Mouse (Mus musculus) erythroblast, adult 5-6 weeks (primary cell): ENCODE data around the gene Ccr2. TPM values are rescaled to one million over a fixed set of nuclear protein-coding genes. Genes with fewer than 3 reads are reported as not detected.
"Not testable (repeated sequence)": the region's sequence is repeated elsewhere in the genome, so short reads cannot be mapped to it uniquely, and the experiment has no call there.

Source experiments
- ATAC-seq: replicated peaks from 2 replicates; pipeline ENCODE4 v1.8.0; 2016; ENCODE audit warnings: moderate number of reproducible peaks, mild to moderate bottlenecking, moderate TSS enrichment, inconsistent platforms; ENCODE audit not compliant: poor library complexity, low FRiP score, severe bottlenecking
- total RNA-seq, 2 experiments: library from RNA; stranded (forward) in 1 of 2; stranded (reverse) in 1 of 2; fragments of 150-400 nt in 1 of 2; fragments of 200-764, 138-1000 nt in 1 of 2; gene quantifications; 2 replicates each; pipeline versions ENCODE4 v1.2.3 to v1.2.4; 2015 to 2017; ENCODE audit warnings: low replicate concordance in 2 of 2

The Ccr2 gene
- total RNA-seq (2015; ENCODE audit: low replicate concordance): 71.1 and 79.2 TPM in 2 replicates
- 65.7 and 81.8 TPM in 2 replicates for total RNA-seq (2017; ENCODE audit: low replicate concordance)

DNA sequence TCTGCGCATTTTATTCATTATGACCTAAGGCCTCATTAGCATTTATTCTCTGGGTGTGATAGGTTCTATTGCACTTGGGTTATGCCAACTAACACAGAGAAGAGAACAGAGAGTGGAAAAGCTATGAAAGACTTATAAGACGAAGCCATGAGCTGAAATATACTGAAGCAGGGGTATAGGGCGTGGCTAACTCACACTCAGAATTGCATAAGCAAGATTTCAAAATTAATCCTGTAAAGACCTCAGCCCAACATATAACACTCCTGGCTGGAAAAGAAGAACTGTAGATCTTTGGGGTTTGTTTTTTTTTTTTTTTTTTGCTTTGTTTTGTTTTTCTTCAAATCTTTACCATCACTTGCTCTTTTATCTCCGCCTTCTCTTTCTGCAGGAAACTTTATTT is at the start of gene Ccr2:
TSS of gene Ccr2 (plus strand) at position 228 of the 400 bp plus-strand sequence.
- no peak for ATAC-seq

DNA sequence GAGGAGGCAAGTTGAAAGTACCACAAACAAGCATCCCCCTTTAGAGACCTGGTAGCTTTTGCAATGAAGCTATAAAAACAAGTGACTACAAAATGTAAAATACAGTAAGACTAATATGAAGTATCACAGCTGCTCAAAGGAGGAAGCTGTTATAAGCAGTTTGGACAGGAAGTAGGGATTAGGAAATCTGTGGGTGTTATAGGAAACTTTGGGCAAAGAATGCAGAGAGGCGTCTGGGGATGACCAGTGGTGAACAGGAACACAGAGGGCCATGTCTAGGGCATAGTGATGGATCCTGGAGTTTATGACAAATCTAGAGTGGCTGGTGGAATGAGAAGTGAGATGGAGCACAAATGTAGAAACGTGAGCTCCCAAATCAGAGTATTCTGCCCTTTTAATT is 48.2 kb upstream of the Ccr2 start:
- ATAC-seq: no peak

DNA sequence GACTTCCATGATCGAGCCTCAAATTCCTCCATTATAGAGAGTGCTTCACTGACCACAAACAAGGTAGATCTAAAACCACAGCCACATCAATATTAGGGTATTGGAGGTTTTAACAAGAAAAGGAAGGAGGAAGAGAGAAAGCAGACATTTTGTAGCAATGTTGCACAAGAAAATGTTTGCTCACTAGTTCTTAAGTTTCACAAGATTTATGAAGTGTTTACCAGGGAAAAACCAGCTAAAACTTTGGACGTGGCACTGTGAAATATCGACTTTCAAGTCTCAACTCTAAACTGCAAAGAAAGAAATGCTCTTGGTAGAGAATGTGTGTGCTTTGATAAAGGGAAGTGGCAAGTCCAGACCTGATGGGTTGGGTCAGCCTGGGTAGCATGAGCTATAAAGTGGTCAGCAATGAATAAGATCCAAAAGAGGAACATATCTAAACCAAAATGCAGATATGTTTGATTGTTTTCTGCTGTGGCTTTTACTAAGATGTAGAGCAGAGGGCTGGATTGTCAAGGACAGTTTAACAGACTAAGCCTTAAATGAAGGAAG is 45.5 kb upstream of the Ccr2 start:
- no peak for ATAC-seq

DNA sequence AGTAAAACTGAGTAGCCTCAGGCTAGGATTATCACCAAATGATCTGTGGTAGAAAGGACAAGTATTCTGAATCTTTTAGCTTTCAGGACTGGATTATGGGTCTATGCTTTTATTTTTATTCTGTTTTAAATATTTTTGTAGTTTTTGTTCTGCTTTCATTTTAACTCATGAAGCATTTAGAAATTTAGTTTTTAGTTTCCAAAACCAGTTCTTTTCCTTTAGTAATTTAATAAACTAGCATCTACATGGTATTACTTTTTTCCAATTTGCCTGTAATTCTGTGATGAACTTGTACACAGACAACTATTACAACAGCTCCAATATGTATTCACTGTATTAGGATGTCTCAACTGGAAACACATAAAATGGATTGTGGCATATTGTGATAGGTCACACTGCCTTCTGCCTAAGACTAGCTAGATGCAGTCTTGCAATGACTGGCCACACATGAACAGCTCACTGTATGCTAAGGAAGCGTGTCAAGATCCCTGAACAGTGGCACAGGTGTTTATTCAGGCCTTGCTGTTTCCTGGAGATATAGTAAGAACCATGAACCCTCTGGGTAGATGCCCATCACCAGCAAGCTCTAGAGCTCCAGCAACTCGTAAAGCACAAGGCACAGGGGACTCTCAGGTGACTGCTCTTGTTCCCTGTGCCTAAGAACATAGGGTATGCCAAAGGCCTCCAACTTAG is 41.9 kb upstream of the Ccr2 start:
- peak; percentile 67 for ATAC-seq

DNA sequence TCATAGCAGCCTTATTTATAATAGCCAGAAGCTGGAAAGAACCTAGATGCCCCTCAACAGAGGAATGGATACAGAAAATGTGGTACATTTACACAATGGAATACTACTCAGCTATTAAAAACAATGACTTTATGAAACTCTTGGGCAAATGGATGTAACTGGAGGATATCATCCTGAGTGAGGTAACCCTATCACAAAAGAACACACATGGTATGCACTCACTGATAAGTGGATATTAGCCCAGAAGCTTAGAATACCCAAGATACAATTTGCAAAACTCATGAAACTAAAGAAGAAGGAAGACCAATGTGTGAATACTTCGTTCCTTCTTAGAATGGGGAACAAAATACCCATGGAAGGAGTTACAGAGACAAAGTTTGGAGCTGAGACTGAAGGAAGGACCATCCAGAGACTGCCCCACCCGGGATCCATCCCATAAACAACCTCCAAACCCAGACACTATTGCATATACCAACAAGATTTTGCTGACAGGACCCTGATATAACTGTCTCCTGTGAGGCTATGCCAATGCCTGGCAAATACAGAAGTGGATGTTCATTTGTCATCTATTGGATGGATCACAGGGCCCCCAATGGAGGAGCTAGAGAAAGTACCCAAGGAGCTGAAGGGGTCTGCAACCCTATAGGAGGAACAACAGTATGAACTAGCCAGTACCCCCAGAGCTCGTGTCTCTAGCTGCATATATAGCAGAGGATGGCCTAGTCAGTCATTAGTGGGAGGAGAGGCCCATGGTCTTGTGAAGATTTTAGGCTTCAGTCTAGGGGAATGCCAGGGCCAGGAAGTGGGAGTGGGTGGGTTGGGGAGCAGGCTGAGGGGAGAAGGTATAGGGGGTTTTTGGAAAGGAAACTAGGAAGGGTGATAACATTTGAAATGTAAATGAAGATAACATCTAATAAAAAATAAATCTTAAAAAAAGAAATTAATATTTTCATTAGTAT is 40.0 kb upstream of the Ccr2 start:
- ATAC-seq: not testable (repeated sequence)

DNA sequence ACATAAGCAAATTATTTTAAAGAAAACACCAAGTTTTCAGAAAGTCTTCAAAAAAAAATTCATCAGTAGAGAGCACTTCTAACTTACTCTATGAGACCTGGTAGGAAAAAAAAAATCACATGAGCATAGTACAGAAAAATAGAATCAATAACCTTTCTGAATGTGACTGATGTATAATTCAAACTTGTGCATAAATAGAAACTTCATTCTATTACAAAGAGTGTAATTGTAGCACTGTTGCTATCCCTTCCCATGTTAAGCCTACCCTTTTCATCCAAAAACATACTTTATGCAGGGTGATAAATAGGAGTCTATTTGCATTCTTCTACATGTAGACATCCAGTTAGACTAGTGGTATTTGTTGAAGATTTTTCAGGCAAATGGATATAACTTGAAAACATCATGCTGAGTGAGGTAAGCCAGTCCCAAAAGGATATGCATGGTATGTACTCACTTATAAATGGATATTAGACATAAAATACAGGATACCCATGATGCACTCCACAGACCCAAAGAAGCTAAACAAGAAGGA is 35.1 kb upstream of the Ccr2 start:
- ATAC-seq: no peak

DNA sequence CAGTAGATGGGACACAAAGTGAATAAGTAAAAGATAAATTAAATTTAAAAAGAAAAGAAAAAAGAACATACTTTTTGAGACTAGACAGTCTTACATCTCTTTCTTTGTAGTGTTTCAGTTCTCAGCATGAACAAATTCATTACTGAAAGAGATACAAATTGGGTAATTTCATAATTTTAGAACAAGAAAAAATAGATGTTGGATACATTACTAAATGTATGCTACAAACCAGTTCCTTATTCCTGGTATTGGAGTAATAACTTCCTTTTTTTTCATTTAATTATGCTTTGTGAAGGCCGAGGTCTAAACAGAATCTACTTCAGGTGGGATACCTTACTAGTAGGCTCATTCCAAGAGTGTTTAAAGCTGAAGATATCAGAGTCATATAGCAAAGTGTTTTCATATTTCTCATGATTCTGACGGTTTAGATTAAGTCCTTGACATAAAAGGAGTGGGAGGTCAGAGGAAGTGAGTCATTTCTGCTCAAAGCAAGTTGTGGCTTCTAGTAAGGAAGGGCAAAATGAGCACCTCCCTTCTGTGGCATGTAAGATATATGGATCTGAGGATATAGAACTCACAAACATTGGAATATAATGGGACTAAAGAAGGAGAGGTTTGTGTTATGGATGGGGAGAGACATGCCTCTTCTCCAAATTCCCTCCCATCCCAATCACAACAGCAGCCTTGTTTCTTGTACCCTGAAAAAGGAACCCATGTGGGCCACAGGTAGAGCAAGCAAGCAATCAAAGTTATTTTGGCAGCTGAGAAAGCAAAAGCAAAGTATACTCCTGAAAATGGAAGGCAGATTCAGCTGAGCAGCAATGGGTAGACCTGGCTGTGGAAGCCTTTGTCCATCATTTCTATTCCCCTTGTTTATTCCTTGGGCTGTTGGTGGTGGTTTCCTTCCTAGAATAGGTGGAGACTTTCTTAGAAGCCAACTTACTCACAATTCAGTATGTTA is 33.4 kb upstream of the Ccr2 start:
- ATAC-seq: no peak

DNA sequence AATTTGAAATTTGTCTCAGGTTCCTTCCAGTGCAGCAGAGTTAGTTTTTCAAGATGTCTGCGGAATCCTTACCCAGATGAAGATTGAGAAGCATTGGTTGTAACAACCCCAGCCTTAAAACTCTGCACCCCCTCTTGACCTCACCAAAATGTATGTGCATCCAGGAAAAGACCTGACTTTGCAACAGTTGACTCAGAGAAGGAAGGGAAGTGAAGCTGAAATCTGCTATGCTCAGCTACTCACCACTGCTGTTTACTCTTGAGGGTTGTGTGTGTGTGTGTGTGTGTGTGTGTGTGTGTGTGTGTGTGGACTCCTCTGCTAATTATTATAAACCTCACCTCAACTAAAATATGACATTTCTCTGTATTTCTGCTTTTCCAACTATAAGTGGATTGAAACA is 30.2 kb upstream of the Ccr2 start:
- no peak for ATAC-seq

DNA sequence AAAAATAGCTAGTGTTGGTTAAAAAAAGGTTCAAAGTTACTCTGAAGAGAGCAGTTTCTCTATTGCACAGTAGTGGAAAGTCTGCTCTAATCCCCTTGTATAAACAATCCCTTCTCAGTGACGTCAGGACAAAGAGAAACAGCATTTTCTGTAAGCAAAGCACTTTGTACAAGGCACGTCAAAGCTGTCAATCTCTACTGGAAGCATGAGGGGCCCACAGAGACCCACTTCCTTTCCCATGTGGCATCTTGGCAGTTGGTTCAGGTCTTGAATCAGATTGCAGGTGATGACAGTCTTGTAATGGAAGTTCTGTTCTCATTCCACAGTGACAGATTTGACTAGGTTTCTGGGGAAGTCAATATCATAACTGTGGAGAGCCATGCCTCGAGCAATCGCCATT is 21.9 kb upstream of the Ccr2 start:
- ATAC-seq: peak; percentile 35

DNA sequence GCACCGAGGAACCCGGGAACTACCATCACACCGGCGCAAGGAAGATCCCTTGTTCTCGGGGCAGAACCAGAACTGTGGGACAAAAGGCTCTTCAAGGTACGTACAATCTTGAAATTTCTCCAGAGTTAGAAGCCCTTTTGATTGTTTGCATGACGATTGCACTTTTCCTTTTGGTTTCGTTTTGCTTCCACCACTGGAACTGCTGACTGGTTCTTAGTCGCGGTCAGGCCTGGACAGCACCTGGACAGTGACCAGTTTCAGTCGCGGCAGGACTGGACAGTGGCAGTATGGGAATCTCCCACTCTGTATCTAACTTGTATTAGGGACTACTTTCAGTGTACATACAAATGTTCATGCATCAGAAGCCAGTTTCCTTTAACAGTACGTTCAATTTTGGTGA is 21.3 kb upstream of the Ccr2 start:
- not testable (repeated sequence) for ATAC-seq

DNA sequence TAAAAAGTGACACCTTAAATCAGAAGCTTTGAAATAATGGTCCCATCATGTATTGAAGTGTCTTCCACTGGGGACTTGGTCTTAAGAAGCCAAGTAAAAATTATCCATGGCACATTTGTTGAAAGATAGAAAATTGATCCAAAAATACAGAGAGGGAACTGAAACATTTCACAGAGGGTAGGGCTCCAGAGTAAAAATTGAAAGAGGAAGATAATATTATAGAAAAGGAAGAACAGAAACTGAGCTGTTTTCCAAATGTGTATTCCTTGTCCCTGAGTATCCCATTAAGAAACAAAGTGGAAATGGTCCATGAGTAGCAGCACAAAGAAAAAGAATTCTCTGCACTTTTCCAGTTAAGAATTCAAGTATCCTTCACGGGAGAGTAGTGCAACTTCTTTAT is 11.3 kb upstream of the Ccr2 start:
- no peak for ATAC-seq

DNA sequence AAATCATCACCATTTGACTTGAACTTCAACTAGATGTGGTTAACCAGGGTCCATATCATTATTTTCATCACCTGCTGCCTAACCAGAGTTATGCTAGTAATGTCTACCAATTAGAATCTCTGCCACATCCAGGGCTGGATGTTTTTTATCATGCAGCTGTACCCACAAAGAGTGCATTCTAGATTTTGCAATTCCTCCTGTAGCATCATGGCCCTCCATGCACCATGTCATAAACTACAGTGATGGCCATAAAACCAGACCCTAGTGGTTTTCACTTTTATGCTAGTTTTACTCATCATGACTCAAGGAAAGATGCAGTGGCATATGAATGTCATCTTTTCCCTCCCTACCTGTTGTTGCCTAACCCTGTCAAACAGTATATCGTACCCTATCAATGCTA is 2.6 kb upstream of the Ccr2 start:
- ATAC-seq: no peak

DNA sequence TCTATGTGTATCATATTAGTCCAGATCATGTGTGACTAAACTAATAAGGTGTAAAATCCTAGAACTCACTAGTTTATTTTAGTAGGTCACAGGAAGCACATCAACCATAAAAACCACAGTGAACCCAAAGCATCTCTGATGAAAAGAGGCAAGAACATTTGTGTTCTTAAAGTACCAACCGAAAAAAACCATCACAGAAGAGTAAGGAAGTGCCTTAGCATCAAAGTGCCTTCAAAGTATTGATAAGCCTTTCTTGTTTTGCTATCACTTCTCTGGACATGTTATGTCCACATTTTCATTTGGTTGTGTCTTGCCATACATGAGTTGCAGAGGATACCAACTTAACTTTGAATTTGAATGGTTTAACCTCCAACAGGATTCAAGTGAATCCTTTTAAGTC is 1.4 kb upstream of the Ccr2 start:
- no peak for ATAC-seq

DNA sequence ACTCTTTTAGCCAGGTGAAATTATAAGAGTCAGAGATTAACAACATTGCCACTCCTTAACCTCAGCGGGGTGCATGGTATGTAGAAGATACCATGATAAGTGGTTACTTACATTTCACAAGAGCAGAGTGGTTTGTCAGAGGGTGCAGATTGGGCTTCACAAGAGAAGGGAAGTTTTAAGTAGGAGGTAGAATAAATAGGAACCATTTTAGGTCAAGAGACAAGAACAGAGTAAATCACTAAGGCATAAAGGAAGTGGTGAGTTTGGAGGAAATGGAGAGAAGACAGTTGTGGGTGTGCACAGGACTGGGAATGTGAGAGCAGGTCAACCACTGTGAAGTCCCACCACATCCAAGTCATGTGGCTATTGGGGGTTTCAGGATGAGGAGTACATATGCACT is 1.4 kb downstream of the Ccr2 start:
- no peak for ATAC-seq

DNA sequence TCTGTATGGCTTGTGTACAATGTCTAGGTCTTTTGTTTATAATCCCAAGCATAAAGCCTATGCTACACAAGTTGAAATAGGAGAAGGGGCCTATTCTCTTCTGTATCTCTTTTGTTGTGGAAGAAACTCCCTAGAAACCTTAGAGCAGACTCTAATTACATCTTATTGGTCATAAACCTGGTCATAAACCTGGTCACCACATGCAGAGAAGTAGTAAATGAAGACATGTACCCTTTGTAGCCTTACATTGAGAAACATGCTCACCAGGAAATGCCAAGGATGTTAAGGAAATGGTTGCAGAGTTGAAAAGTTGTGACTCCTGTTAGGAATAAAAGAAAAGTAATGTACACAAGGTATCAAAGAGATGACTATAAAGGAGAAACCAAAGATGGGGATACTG is 3.4 kb downstream of the Ccr2 start:
- no peak for ATAC-seq

DNA sequence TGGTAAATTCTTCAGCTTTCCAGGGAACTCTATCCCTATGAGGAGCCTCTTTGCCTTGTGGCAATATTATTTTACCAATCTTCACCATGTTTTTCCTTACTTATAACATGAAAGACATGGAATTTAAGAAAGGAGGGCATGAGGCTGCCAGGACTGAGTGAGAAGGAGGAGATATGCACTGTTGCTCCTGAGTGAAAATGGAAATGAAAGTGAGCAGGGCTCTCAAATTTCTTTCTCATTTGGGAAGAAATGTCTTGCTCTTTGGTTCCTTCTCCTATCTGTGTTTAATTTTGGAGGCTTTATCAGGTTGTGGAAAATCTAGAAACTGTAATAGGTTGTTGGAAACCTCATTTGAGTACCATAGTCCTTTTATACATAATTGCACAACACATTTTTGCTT is 5.5 kb downstream of the Ccr2 start:
- ATAC-seq: no peak

DNA sequence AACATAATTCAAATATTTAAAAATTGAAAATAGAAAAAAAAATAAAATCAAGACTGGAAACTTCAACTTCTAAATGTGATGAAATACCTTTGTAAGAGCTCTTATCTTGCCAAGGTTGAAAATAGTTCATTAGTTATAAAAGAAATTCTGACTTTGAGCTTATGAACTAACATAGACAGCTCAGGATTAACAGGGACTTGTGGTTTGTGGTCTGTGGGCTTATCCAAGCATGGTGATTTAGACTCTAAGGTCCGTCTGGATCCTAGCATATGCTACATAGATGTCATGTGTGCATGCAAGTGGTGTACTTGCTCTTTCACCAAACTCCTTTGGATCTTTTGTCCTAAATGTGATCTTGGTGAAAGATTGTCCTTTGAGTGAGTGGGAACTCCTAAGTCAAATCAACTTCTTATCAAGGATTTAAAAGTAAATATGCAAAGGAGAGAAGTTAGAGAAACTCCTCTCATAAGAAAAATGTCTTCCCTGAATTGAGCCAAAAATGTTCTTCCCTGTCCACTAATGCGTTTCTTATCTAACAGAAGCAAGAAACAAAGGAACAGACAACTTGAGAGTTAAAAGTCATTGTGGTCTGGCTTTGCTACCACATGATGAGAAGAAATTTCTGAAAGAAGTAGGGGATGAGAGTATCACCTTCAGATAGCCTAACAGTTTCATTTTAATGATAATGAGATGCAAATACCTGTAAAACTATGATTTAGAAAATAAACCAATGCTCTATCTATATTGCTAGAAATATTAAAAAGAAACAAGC is 6.8 kb downstream of the Ccr2 start:
- ATAC-seq: no peak

DNA sequence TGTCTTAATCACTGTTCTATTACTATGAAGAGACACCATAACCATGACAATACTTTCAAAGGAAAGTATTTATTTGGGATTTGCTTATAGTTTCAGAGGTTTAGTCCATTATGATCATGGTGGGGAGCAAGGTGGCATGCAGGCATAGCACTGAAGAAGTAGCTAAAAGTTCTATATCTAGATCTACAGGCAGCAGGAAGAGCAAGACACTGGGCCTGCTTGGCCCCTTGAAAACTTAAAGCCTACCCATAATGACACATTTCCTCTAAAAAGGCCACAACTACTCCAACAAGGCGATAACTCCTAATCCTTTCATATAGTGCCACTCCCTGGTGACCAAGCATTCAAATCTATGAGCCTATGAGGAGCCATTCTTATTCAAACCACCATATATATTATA is 10.2 kb downstream of the Ccr2 start:
- no peak for ATAC-seq
